Mouse (Mus musculus) liver, adult 2 months (tissue): ENCODE data around the gene C1rb.
"Not testable (repeated sequence)": the region's sequence is repeated elsewhere in the genome, so short reads cannot be mapped to it uniquely, and the experiment has no call there.

Experiments
- CTCF ChIP-seq: fragments of 200-500 bp; IDR thresholded peaks from 2 replicates; pipeline ENCODE4 v1.5.1; 2011; ENCODE audit warnings: low read depth, low read length, control low read depth
- POLR2A ChIP-seq: fragments of 200-500 bp; IDR thresholded peaks from 2 replicates; pipeline ENCODE4 v1.6.1; 2011; ENCODE audit warnings: low read length, control low read depth; ENCODE audit not compliant: insufficient read depth; ENCODE audit errors: extremely low read depth

DNA sequence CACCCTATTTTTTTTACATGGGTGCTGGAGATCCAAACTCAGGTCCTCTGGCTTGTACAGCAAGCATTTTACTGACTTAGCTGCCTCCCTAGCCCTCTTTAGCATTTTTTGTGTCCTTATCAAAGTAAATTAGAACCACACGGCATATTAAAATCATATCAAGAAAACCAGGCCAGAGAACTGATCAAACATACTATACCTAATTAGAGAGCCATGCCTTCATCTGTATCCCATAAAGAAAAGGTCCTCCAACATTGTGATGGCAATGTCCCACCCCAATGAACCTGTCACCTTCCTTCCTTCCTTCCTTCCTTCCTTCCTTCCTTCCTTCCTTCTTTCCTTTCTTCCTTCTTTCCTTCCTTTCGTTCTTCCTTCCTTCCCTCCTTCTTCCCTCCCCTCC lies 14.1 kb upstream of the C1rb start:
- TF ChIP-seq POLR2A, CTCF: not testable (repeated sequence)
